In genomic region chr13:108316487-108316903, GRCm38 (mm10) we compare ENCODE assay signal across 8 mouse cellular contexts. TPM values are rescaled to one million over a fixed set of nuclear protein-coding genes. Genes with fewer than 3 reads are reported as not detected.
DNase-seq lines count a peak whose midpoint lies in the region; ATAC-seq and TF ChIP-seq lines count a peak whose summit lies in the region.

No protein-coding gene starts in this region.

- POLR2A ChIA-PET in Patski (lab: Charles Lee), result interaction anchor here (1.0 to 1.1 kb wide), 2 partner anchors 24 to 127 kb away, joined by 3 read pairs; no protein-coding TSS in a partner anchor

- peaks cover 51% of the 10 kb centered on the region for H3K27me3 ChIP-seq in heart, embryonic 11.5 days (ENCODE audit: control insufficient read depth, insufficient read depth, low read length)
- no peaks in the 10 kb centered on the region for H3K27me3 ChIP-seq in Patski
- H3K27me3 ChIP-seq in forebrain, embryonic 15.5 days, result no peaks in the 10 kb centered on the region

- WGBS in heart, embryonic 11.5 days (ENCODE audit: insufficient replicate concordance), result under 1% methylated on average over 32 of the region's 32 CpGs
- under 1% methylated on average over 32 of the region's 32 CpGs for WGBS in forebrain, embryonic 15.5 days

- no peak for TF ChIP-seq CTCF in Patski (IDR thresholded peaks at IDR 0.05)

- CTCF ChIA-PET in Patski (lab: Charles Lee), result interaction anchor here (0.6 to 4.0 kb wide), 10 partner anchors 9 to 130 kb away, joined by 3 to 19 read pairs (median 5); partner anchors contain the start of gene Elovl7

- H3K9me3 ChIP-seq in heart, embryonic 11.5 days (replicated peaks; ENCODE audit: control insufficient read depth, low read length), result peaks cover 3% of the 10 kb centered on the region; the same call in 1 of the 2 replicates
- no peaks in the 10 kb centered on the region for H3K9me3 ChIP-seq in forebrain, embryonic 15.5 days

- H3K27ac ChIP-seq in heart, embryonic 11.5 days (ENCODE audit: low read depth, low read length), result peak overlapping the region; percentile 86
- no peak overlapping the region for H3K27ac ChIP-seq in forebrain, embryonic 15.5 days (replicated peaks)

- H3K4me3 ChIP-seq in heart, embryonic 11.5 days (ENCODE audit: low read depth, low read length), result peak overlapping the region; percentile 82
- H3K4me3 ChIP-seq in forebrain, embryonic 15.5 days, result peak overlapping the region; percentile 64

- peaks cover 5% of the 10 kb centered on the region for H3K4me1 ChIP-seq in heart, embryonic 11.5 days (ENCODE audit: control insufficient read depth, insufficient read depth, low read length)
- H3K4me1 ChIP-seq in forebrain, embryonic 15.5 days, result peaks cover 14% of the 10 kb centered on the region

- in situ Hi-C loops in Patski (cut with MboI; ENCODE audit: low pct_unique_long_range_greater_than_20kb), result no loop called here

- peak overlapping the region; percentile 92 for H3K4me2 ChIP-seq in heart, embryonic 11.5 days
- H3K4me2 ChIP-seq in forebrain, embryonic 15.5 days (replicated peaks), result peak overlapping the region; percentile 92

- ATAC-seq in heart, embryonic 11.5 days (replicated peaks; ENCODE audit: insufficient number of reproducible peaks, low FRiP score, low TSS enrichment), result peak; percentile 72
- peak; percentile 13 for ATAC-seq in Patski
- peak; percentile 57; the same call in 1 of the 2 replicates for ATAC-seq in forebrain, embryonic 15.5 days (replicated peaks)

- DNase-seq in heart, adult 9 months (ENCODE audit: low spot score in 2 of 2), result no peak
- DNase-seq in Patski (ENCODE audit: low read depth, low spot score) (no peak), liver (peak; percentile 80)
- DNase-seq in retina, embryonic 14.5 days (ENCODE audit: low spot score), result peak; percentile 55
- DNase-seq in left cerebral cortex, adult 8-10 months (ENCODE audit: low spot score in 2 of 2), result no peak
- no peak for DNase-seq in left cerebral cortex, adult 11 months (ENCODE audit: low spot score)

- H3K9ac ChIP-seq in heart, embryonic 11.5 days (ENCODE audit: low read depth, low read length), result peak overlapping the region; percentile 78
- H3K9ac ChIP-seq in forebrain, embryonic 15.5 days (replicated peaks), result peak overlapping the region; percentile 74

- no peaks in the 10 kb centered on the region for H3K36me3 ChIP-seq in heart, embryonic 11.5 days (ENCODE audit: control insufficient read depth, insufficient read depth, low read length)
- H3K36me3 ChIP-seq in forebrain, embryonic 15.5 days, result no peaks in the 10 kb centered on the region

RNA-seq across cellular contexts. Expression of gene Depdc1b, which starts 0.4 kb away (rescaled TPM):
- 5.5 and 6.7 TPM in 2 replicates for polyA plus RNA-seq in heart, embryonic 11.5 days (2014; fragmentation: Nextera tagmentation; extraction: Ambion mirVana)
- polyA plus RNA-seq in Patski (2021), result 12.2 TPM
- polyA plus RNA-seq in forebrain, embryonic 15.5 days (2015; fragmentation: Nextera tagmentation; extraction: Ambion mirVana), result 7.8 and 8.0 TPM in 2 replicates
- under 1 TPM; 0.17 to 0.46 (median 0.33) TPM for total RNA-seq in left cerebral cortex, adult 8-10 months (2022)

Comparison
In these comparisons a context has a peak if more than half of its experiments do, and no peak if none do; other contexts are left out.
1. ATAC-seq: peak in every context shown above with its lines; median percentile 72 in heart, embryonic 11.5 days; 57 in forebrain, embryonic 15.5 days; 13 in Patski.
2. DNase-seq: peak in liver (single experiment) and retina, embryonic 14.5 days (single experiment); none in heart, adult 9 months (0 of 2), Patski (single experiment), left cerebral cortex, adult 8-10 months (0 of 2) and left cerebral cortex, adult 11 months (single experiment).